Mouse (Mus musculus) embryonic facial prominence, embryonic 14.5 days (tissue): ENCODE data around the gene Capn13. TPM values are rescaled to one million over a fixed set of nuclear protein-coding genes. Genes with fewer than 3 reads are reported as not detected.
"Not testable (repeated sequence)": the region's sequence is repeated elsewhere in the genome, so short reads cannot be mapped to it uniquely, and the experiment has no call there.

Source experiments
- ATAC-seq: fragments of 200-750 bp; cut with Nextera tagmentation; 2 replicates; pipeline ENCODE4 v1.8.0; 2017; ENCODE audit warnings: low read depth, moderate number of reproducible peaks, moderate TSS enrichment
- DNase-seq: peaks from one replicate; pipeline ENCODE4 v3.0.0-alpha.2; 2015; ENCODE audit warnings: low spot score
- H3K27ac ChIP-seq: fragments of 300-500 bp; sonication (generic); replicated peaks from 2 replicates; pipeline ENCODE4 v1.5.1; 2014; ENCODE audit warnings: low read depth, mild to moderate bottlenecking, low read length, moderate library complexity
- H3K27me3 ChIP-seq: fragments of 300-500 bp; sonication (generic); replicated peaks from 2 replicates; pipeline ENCODE4 v1.6.1; 2014; ENCODE audit warnings: low read length; ENCODE audit not compliant: control insufficient read depth, insufficient read depth
- H3K36me3 ChIP-seq: fragments of 300-500 bp; sonication (generic); 2 replicates; pipeline ENCODE4 v1.6.1; 2014; ENCODE audit warnings: low read length, mixed read lengths; ENCODE audit not compliant: control insufficient read depth, insufficient read depth
- H3K4me1 ChIP-seq: fragments of 300-500 bp; sonication (generic); 2 replicates; pipeline ENCODE4 v1.6.1; 2014; ENCODE audit warnings: antibody characterized with exemption, low read length; ENCODE audit not compliant: control insufficient read depth, insufficient read depth
- H3K4me2 ChIP-seq: fragments of 300-500 bp; sonication (generic); 2 replicates; pipeline ENCODE4 v1.6.1; 2014; ENCODE audit warnings: low read depth, mild to moderate bottlenecking, low read length, moderate library complexity, mixed read lengths
- H3K4me3 ChIP-seq: fragments of 300-500 bp; sonication (generic); 2 replicates; pipeline ENCODE4 v1.5.1; 2014; ENCODE audit warnings: low read depth, mild to moderate bottlenecking, low read length
- H3K9ac ChIP-seq: fragments of 300-500 bp; sonication (generic); 2 replicates; pipeline ENCODE4 v1.6.1; 2014; ENCODE audit warnings: low read depth, mild to moderate bottlenecking, low read length, moderate library complexity, mixed read lengths
- H3K9me3 ChIP-seq: fragments of 300-500 bp; sonication (generic); 2 replicates; pipeline ENCODE4 v1.6.1; 2016; ENCODE audit warnings: low read length; ENCODE audit not compliant: control insufficient read depth
- WGBS: fragments of 180-500 bp; shearing (Covaris S2); extraction: QIAGEN DNeasy Blood & Tissue Kit; methylation state at CpG from one replicate; pipeline ENCODE4 v1.1.7; 2014; 5-methylcytosine and 5-hydroxymethylcytosine counted together
- polyA plus RNA-seq: library from polyadenylated mRNA; unstranded; fragments of >200 nt; fragmentation: Nextera tagmentation; extraction: Ambion mirVana; gene quantifications from 2 replicates; pipeline ENCODE4 v1.2.1, GENCODE M21; 2014

Capn13 gene
- polyA plus RNA-seq, 1 experiment from 2014 or later = 0.08 TPM

DNA sequence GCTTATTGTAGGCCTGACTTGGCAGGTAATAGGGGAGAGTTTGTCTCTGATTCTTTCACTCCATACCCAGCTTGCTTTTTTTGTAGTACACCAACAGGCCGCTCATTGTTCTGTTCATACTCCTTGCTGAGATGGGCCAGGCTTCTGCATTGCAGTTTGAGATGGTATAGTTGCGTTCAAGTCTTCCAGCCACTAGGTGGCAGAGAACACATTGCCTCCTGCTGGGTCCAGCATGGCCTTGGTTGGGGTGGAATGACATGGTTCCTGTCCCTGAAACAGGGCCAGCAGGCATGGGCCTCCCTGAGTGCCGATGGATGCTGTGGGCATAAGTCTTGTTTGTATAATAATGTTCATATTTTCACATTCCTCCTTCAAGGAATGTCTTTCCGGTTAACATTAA is 122.9 kb downstream of the Capn13 start:
- no peaks in the 10 kb centered on the region for H3K36me3 ChIP-seq
- no peak for ATAC-seq
- H3K27ac ChIP-seq = no peak overlapping the region
- DNase-seq = no peak
- WGBS = 96% methylated on average over 4 of the region's 4 CpGs
- no peaks in the 10 kb centered on the region for H3K9me3 ChIP-seq
- H3K4me3 ChIP-seq = no peak overlapping the region
- H3K9ac ChIP-seq = no peak overlapping the region
- no peak overlapping the region for H3K4me2 ChIP-seq
- no peaks in the 10 kb centered on the region for H3K27me3 ChIP-seq
- no peaks in the 10 kb centered on the region for H3K4me1 ChIP-seq

DNA sequence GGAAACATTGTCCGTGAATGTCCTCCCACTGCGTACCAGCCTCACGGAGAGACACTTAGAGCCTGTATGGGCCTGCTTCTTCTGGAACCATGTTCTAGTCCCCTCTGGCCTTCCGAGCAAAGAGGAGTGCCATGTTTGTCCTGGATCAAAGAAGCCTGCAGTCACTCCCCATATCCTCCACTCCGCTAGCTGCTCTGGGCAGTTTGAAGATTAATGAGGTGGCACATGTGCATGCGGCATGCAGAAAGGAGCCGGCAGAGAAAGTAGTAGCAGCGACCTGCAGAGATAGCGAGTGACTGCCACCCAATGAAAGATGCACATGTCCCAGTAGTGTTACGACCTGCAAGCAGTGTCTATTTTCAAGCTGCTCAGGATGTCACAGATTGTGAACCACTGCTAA is 125.6 kb downstream of the Capn13 start:
- WGBS = 84% methylated on average over 10 of the region's 10 CpGs
- Histone ChIP-seq H3K4me2 (no peak overlapping the region), H3K9me3 (no peaks in the 10 kb centered on the region), H3K36me3 (no peaks in the 10 kb centered on the region), H3K4me3 (no peak overlapping the region), H3K27me3 (no peaks in the 10 kb centered on the region), H3K9ac (no peak overlapping the region), H3K4me1 (no peaks in the 10 kb centered on the region), H3K27ac (no peak overlapping the region)
- ATAC-seq (no peak), DNase-seq (no peak)

DNA sequence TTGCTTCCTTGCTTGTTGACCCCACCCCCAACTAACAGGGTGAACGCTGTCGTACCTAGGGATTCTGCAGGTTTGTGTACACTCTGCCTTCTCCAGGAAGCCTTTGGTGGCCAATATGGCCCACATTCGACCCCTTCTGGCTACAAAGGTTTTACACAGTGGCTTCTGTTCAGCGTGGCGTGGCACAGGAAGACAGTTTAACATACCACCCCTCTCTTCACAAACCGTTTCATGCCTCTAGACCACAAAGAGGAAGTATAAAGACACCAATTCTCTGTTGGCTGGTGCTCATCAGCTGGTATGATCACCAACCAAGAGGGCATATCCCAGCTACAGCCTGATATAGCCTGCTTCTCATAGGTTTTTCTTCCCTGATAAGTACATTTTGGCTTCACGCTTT is 126.9 kb downstream of the Capn13 start:
- no peak for ATAC-seq
- H3K4me3 ChIP-seq = no peak overlapping the region
- no peak overlapping the region for H3K27ac ChIP-seq
- no peak overlapping the region for H3K4me2 ChIP-seq
- no peaks in the 10 kb centered on the region for H3K36me3 ChIP-seq
- H3K27me3 ChIP-seq = no peaks in the 10 kb centered on the region
- WGBS = 83% methylated on average over 7 of the region's 7 CpGs
- no peak for DNase-seq
- H3K4me1 ChIP-seq = no peaks in the 10 kb centered on the region
- H3K9me3 ChIP-seq = no peaks in the 10 kb centered on the region
- H3K9ac ChIP-seq = no peak overlapping the region

DNA sequence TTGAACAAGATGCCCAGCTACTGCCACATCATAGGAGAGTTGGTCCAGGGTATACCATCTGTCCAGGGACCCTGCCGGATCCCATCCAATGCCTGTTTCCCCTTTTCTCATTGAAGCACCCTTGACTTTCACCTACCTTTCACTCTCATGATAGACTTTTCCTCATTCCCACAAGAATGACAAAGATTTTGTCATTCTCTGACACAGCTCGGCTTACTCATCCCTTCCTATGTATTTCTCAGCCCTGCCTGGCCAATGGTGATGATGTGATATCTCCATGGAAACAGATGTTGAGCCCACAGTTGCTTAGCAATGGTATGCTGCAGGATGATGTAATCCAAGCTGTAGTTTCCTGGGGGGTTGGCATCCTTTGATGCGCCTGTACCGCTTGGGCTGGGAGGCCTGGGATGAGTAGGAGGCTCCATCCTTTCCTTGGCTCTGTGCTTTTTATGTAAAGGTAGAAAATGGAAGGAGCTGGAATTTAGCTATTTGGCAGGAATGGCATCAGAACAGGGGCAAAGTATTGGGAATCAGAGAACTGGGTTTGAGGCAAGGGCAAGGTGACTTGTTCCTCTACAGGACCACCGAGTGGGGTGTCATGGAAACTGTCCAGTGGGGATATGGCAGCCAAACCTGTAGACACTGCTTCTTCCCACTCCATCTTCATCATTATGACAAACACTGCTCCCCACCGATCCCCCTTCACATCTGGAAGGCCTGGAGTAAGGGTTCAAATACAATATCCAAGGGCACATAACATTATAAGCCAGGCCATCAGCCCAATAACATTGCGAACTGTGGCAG is 128.7 kb downstream of the Capn13 start:
- ATAC-seq = no peak
- WGBS = 85% methylated on average over 7 of the region's 7 CpGs
- Histone ChIP-seq H3K9ac (no peak overlapping the region), H3K27ac (no peak overlapping the region), H3K27me3 (no peaks in the 10 kb centered on the region), H3K4me2 (no peak overlapping the region), H3K9me3 (0 out of 2 replicates have a peak, but pooled peaks cover 2% of the 10 kb centered on the region), H3K4me1 (no peaks in the 10 kb centered on the region), H3K36me3 (no peaks in the 10 kb centered on the region), H3K4me3 (no peak overlapping the region)
- no peak for DNase-seq

DNA sequence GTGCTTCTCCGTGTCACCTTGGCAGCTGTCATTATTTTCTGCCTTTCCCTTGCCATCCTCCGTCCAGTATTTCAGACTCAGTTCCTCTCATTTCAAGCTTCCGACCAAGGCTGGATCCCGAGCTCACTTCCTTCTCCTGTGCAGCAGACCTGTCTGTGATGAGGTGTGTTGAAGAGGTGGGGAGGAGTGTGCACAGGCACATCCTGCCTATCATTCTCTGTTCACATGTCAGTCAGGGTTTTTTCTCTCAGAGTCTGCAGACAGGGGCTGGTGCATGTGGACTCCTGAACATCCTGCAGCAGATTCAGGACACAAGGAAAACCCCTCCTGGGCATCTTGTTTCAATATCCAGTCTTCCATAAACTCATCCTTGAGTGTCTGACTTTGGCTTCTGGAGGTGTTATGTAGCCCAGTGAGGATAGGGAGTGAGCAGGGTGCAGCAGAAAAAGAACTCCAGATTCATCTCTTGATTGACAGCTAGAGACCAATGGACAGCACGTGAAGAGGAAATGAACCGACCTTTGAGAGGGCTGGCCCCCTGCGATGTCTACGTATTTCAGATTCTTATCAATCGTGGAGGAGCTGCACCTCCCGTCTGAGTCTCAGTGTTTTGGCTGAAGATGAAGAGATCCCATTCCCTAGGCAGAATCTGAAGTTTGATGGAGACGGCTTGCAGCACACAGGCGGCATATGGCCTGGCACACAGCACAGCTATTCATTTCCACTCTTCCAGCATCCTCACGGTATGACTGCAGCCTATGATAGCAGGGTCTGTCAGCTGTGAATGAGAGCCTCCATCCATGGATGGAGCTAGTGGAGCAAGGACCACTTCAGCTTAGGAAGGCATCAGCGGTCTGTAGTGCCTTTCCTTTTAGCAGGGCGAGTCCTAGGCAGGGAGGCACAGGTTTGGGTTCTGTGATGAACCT is 129.5 kb downstream of the Capn13 start:
- no peak overlapping the region for H3K27ac ChIP-seq

DNA sequence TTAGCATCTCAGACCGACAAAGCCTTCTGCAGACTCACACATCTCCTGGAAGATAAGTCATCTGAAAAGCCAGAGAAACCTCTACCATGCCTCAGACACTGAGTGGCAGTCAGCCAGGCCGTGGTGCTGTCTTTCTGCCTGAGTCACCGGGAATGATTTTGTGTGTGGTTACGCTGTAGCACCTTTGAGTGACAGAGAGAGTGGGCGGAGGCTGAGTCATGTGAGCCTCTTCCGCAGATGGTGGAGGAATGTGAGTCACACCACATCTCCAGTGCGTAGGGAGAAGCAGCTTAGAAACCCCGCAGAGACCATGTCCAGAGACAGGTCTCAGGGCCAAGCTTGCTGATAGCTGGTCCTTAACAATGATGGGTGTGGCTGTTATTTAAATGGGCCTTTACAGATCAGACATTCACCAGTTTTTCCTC is 137.6 kb downstream of the Capn13 start:
- DNase-seq = peak; percentile 59
- H3K4me1 ChIP-seq = no peaks in the 10 kb centered on the region
- no peaks in the 10 kb centered on the region for H3K27me3 ChIP-seq
- ATAC-seq = 0 out of 2 replicates have a peak, but pooled peaks have one; percentile 18
- H3K36me3 ChIP-seq = no peaks in the 10 kb centered on the region
- 70% methylated on average over 8 of the region's 8 CpGs for WGBS
- no peak overlapping the region for H3K27ac ChIP-seq
- H3K9me3 ChIP-seq = 0 out of 2 replicates have a peak, but pooled peaks cover 2% of the 10 kb centered on the region
- no peak overlapping the region for H3K9ac ChIP-seq
- H3K4me2 ChIP-seq = no peak overlapping the region
- H3K4me3 ChIP-seq = no peak overlapping the region

More for the DNA sequence above, 129.5 kb downstream of the Capn13 start:
- Histone ChIP-seq H3K4me1 (no peaks in the 10 kb centered on the region), H3K27me3 (no peaks in the 10 kb centered on the region), H3K9ac (no peak overlapping the region), H3K9me3 (0 out of 2 replicates have a peak, but pooled peaks cover 2% of the 10 kb centered on the region), H3K4me3 (no peak overlapping the region), H3K36me3 (no peaks in the 10 kb centered on the region), H3K4me2 (no peak overlapping the region)
- ATAC-seq (no peak), DNase-seq (no peak)
- WGBS = 65% methylated on average over 15 of the region's 15 CpGs

DNA sequence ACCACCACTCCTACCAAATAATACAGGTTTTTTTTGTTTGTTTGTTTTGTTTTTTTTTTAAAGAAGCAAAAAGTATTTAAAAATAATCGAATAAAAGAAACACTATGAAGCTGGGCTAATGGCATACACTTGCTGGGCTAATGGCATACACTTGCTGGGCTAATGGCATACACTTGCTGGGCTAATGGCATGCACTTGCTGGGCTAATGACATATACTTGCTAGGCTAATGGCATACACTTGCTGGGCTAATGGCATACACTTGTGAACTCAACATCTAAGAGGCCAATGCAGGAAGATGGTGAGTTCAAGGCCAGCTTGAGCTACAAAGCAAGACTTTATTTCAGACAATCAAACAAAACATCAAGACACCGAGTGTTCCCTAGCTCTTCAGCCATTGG is 138.1 kb downstream of the Capn13 start:
- Histone ChIP-seq H3K27ac (no peak overlapping the region), H3K9me3 (no peaks in the 10 kb centered on the region), H3K36me3 (no peaks in the 10 kb centered on the region), H3K27me3 (no peaks in the 10 kb centered on the region), H3K9ac (no peak overlapping the region), H3K4me1 (no peaks in the 10 kb centered on the region), H3K4me2 (no peak overlapping the region), H3K4me3 (no peak overlapping the region)
- 89% methylated on average over 2 of the region's 2 CpGs for WGBS
- ATAC-seq (no peak), DNase-seq (no peak)

DNA sequence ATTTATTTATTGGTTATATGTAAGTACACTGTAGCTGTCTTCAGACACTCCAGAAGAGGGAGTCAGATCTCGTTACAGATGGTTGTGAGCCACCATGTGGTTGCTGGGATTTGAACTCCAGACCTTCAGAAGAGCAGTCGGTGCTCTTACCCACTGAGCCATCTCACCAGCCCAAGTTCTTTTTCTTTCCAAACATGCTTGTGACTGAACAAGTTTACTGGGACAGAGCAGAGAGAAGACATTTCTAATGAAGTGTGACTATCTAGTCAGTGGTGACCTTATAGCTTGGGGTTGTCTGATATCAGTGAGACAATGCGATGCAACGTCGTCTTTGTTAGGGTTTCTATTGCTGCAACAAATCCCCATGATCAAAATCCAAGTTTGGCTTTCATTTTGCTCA is 141.4 kb downstream of the Capn13 start:
- 85% methylated on average over 5 of the region's 5 CpGs for WGBS

More for the DNA sequence above, 141.4 kb downstream of the Capn13 start:
- not testable (repeated sequence) for H3K9ac ChIP-seq, H3K9me3 ChIP-seq, DNase-seq, H3K36me3 ChIP-seq, H3K27me3 ChIP-seq, ATAC-seq, H3K27ac ChIP-seq, H3K4me2 ChIP-seq, H3K4me1 ChIP-seq, H3K4me3 ChIP-seq
